Mouse (Mus musculus): ENCODE measurements around the gene Isl1. TPM values are rescaled to one million over a fixed set of nuclear protein-coding genes. Genes with fewer than 3 reads are reported as not detected.
A peak's percentile ranks its signal among the peaks of the same experiment; 100 is the strongest.

The Isl1 gene
- 54.9 and 62.9 TPM in 2 replicates for total RNA-seq (2014; rRNA removed)
- polyA plus RNA-seq (2015; fragmentation: Nextera tagmentation; extraction: Ambion mirVana), result 39.5 and 46.5 TPM in 2 replicates

DNA sequence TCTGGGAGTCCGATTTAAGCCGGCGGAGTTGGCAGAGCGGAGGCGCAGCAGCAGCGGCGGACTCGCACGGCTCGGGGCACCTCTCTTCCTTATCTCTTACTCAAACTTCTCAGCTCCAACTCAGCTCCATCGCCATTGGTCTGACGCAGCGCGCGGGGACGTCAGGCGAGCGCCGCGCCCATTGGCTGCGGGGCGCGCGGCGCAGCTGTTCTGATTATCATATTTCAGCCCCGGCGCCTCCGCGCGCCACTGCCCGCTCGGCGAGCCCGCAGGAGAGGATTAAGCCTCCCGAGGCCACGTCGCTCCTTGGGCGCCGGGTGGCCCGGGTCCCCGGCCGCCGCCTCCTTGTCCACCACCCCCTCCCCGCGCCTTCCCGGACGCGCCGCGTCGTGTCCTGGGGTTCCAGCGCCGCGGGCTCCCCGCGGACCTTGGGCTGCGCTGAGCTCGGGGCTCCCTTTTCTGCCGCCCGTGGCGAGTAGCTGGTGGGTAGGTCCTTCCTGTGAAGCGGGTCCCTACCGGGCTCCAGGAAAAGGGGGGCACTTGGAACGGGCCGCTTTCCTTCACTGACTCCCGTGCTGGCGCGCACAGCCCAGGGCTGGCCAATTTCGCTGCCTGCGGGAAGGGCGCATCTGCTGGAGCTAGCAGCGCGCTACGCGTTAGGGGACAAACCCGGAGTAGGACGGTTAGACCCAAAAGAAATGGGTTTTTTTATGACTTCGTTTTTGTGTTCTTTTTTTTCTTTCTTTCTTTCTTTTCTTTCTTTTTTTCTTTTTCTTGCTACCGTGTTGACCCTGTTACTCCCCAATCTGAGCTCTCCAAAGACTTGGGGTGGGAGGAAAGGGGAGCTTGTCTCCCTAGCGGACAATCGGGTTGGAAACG, at the start of gene Isl1:
TSS of gene Isl1 (minus strand) at position 106 of the 879 bp plus-strand sequence.
- H3K4me1 ChIP-seq (ENCODE audit: insufficient read depth), result no peaks in the 10 kb centered on the region
- H3K9ac ChIP-seq, result peak within 1 kb of the TSS; percentile 53
- no peak for TF ChIP-seq CTCF (IDR thresholded peaks at IDR 0.05; ENCODE audit: low read depth)
- peak within 1 kb of the TSS; percentile 47 for H3K4me3 ChIP-seq (ENCODE audit: low read depth, low read length)
- H3K27me3 ChIP-seq (ENCODE audit: insufficient read depth, low read length), result peaks cover 66% of the 10 kb centered on the region
- ATAC-seq (peak; percentile 94), DNase-seq (peak; percentile 88)
- H3K9me3 ChIP-seq (ENCODE audit: low read length), result no peaks in the 10 kb centered on the region
- peak within 1 kb of the TSS; percentile 81 for H3K4me2 ChIP-seq (ENCODE audit: low read depth)
- no peaks in the 10 kb centered on the region for H3K36me3 ChIP-seq (ENCODE audit: insufficient read depth)
- 3% methylated on average over 80 of the region's 82 CpGs for WGBS
- peak within 1 kb of the TSS; percentile 66; the same call in 1 of the 2 replicates for H3K27ac ChIP-seq (ENCODE audit: low read depth, low read length)

DNA sequence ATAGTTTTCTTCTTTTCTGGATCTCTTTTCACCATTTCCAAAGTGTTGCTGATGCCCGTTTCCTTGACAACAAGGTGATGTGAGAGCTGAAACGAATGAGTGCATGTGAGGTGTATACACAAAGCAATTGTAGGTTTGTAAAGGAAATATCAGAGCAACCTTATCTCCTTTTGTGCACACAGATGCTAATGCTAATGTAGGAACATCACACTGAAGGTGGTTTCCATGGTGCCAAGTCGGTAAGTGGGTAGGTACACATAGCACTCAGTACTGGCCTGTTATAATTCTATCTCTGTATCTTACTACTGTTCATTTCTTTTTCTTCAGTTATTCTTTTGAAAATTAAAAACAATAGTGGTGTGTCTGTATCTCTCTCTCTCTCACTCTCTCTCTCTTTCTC, 26.3 kb upstream of the Isl1 start:
- H3K9ac ChIP-seq, result no peak overlapping the region
- H3K36me3 ChIP-seq (ENCODE audit: insufficient read depth), result no peaks in the 10 kb centered on the region
- no peaks in the 10 kb centered on the region for H3K9me3 ChIP-seq (ENCODE audit: low read length)
- H3K4me1 ChIP-seq (ENCODE audit: insufficient read depth), result no peaks in the 10 kb centered on the region
- 64% methylated on average over 3 of the region's 3 CpGs for WGBS
- no peak overlapping the region for H3K4me3 ChIP-seq (ENCODE audit: low read depth, low read length)
- peak; percentile 83 for ATAC-seq
- no peaks in the 10 kb centered on the region for H3K27me3 ChIP-seq (ENCODE audit: insufficient read depth, low read length)
- H3K27ac ChIP-seq (ENCODE audit: low read depth, low read length), result no peak overlapping the region
- peak; percentile 7 for DNase-seq
- TF ChIP-seq CTCF (IDR thresholded peaks at IDR 0.05; ENCODE audit: low read depth), result no peak
- H3K4me2 ChIP-seq (ENCODE audit: low read depth), result no peak overlapping the region

DNA sequence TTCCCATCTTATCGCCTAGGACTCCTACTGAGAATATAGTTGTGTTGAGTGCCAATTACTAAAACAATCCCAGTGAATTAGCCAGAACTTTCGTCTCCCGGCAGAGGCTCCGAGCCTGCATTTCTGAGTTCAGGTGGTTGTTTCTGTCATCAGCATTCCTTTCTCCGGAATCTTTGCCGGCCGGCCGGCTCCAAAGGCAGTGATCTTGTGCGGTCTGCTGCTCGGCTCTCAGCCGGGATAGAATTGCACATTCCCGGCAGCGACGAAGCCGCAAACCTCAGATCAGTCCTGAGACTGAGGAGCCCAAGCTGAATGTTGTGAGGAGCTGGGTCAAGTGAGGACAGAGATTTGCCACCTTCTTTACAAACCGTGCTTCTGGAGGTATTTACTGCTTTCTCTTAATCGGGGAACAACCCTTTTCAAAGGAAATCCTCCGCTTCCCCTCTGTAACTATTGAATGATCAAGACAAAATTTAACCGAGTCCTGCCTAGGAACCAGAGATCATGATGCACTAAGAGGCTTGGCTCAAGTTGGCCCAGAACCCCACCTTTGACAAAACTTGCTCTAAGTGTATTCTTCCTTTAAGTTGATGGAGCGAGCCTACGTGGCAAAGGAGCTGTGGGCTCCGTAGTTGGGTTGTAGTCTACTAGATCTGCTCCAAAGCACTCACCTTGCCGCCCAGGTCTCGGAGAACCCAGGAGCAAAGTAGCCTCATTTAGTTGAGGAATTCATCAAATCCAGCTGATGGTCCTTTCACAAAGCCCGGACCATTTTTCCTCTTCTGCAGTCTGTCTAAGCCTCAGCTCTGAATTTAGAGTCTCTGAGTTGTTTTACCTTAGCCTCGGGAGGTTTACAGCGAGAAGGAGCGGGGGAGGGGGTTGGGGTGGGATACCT, 4.4 kb upstream of the Isl1 start:
- Histone ChIP-seq H3K27me3 (ENCODE audit: insufficient read depth, low read length) (peaks cover 50% of the 10 kb centered on the region), H3K27ac (ENCODE audit: low read depth, low read length) (no peak overlapping the region), H3K9ac (0 out of 2 replicates have a peak overlapping the region, but pooled peaks have one; percentile 23), H3K4me1 (ENCODE audit: insufficient read depth) (no peaks in the 10 kb centered on the region), H3K4me3 (ENCODE audit: low read depth, low read length) (0 out of 2 replicates have a peak overlapping the region, but pooled peaks have one; percentile 7), H3K4me2 (ENCODE audit: low read depth) (peak overlapping the region; percentile 28), H3K36me3 (ENCODE audit: insufficient read depth) (no peaks in the 10 kb centered on the region), H3K9me3 (ENCODE audit: low read length) (no peaks in the 10 kb centered on the region)
- no peak for ATAC-seq
- WGBS, result 2% methylated on average over 28 of the region's 28 CpGs
- DNase-seq, result peak; percentile 31
- no peak for TF ChIP-seq CTCF (IDR thresholded peaks at IDR 0.05; ENCODE audit: low read depth)

DNA sequence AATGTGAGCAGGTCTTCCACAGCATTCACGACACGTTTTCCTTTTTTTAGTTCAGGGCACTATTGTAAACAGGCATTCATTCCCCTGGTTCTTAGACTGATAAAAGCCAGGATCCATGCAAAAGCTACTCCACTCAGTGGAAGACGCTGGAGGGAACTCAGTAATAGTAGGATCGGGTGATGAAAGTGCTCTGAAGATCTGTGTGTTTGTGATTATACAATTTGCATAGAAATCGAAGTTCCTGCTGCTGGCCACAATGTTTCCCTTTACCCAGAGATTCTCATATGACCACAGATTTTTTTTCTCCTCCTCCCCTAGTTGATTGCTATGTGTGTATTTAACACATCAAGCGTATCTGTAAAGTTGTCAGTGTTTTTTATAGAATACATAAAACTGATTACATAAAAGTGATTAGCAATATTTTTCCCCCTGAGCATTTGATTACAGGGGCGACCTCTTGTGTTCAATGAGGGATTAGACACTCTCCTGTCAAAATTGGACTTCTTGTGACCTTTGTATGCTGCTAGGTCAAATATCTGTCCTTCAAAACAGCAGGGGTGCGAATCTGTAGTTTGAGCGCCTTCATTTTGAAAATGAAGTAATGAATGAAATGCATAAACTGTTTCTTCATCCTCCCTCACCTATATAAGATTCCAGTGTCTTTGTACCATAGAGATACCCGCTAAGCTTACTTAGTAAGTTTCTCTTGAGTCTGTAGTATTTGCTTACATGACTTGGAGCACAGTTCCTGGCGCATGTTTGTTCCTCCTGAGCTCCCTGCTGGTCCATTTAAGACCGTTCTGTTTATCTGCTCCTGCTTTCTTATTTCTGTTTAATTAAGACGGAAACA, 2.6 kb upstream of the Isl1 start:
- Histone ChIP-seq H3K4me3 (ENCODE audit: low read depth, low read length) (no peak overlapping the region), H3K36me3 (ENCODE audit: insufficient read depth) (no peaks in the 10 kb centered on the region), H3K4me2 (ENCODE audit: low read depth) (peak overlapping the region; percentile 0; the same call in 1 of the 2 replicates), H3K27ac (ENCODE audit: low read depth, low read length) (no peak overlapping the region), H3K9me3 (ENCODE audit: low read length) (no peaks in the 10 kb centered on the region), H3K27me3 (ENCODE audit: insufficient read depth, low read length) (peaks cover 58% of the 10 kb centered on the region), H3K4me1 (ENCODE audit: insufficient read depth) (no peaks in the 10 kb centered on the region), H3K9ac (no peak overlapping the region)
- DNase-seq, result peak; percentile 43
- no peak for ATAC-seq
- WGBS, result 6% methylated on average over 13 of the region's 13 CpGs
- peak; percentile 61 for TF ChIP-seq CTCF (IDR thresholded peaks at IDR 0.05; ENCODE audit: low read depth)

DNA sequence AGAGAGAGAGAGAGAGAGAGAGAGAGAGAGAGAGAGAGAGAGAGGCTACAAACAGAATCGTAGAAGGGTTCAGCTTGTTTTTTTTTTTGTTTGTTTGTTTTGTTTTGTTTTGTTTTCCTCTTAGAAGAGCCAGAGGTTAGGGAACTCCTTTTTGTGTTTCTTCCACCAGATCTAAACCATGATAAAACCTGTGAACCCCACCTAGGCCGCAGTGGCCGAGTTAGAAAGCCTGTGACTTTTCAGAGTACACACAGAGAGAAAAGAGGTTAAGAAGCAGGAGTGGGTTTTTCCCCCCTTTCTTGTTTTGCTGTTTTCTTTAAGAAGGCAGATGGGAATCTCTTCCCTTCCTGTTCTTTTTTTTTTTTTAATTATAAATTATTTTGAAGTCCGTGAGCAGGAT, 1.5 kb upstream of the Isl1 start:
- H3K9ac ChIP-seq, result no peak overlapping the region
- peak overlapping the region; percentile 1; the same call in 1 of the 2 replicates for H3K4me3 ChIP-seq (ENCODE audit: low read depth, low read length)
- ATAC-seq, result no peak
- DNase-seq, result no peak
- peak overlapping the region; percentile 81; the same call in 1 of the 2 replicates for H3K4me2 ChIP-seq (ENCODE audit: low read depth)
- no peaks in the 10 kb centered on the region for H3K9me3 ChIP-seq (ENCODE audit: low read length)
- no peaks in the 10 kb centered on the region for H3K4me1 ChIP-seq (ENCODE audit: insufficient read depth)
- no peaks in the 10 kb centered on the region for H3K36me3 ChIP-seq (ENCODE audit: insufficient read depth)
- H3K27me3 ChIP-seq (ENCODE audit: insufficient read depth, low read length), result peaks cover 68% of the 10 kb centered on the region
- 8% methylated on average over 4 of the region's 4 CpGs for WGBS
- TF ChIP-seq CTCF (IDR thresholded peaks at IDR 0.05; ENCODE audit: low read depth), result no peak
- no peak overlapping the region for H3K27ac ChIP-seq (ENCODE audit: low read depth, low read length)

DNA sequence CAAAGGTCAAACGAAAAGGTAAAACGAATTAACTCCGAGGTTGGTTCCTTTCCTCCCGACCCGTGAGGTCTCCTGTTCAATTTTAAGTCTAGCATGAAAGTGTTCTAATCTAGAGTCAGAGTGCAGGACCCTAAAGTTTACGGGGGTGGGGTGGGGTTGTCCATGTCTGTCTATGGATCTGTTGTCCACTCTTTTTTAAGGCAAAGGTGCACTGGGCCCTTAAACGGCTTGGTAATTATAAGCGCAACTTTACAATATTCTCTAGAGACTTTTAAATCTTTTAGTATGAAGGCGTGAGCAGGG, 925 bp upstream of the Isl1 start:
- Histone ChIP-seq H3K4me1 (ENCODE audit: insufficient read depth) (no peaks in the 10 kb centered on the region), H3K36me3 (ENCODE audit: insufficient read depth) (no peaks in the 10 kb centered on the region), H3K27ac (ENCODE audit: low read depth, low read length) (no peak overlapping the region), H3K27me3 (ENCODE audit: insufficient read depth, low read length) (peaks cover 68% of the 10 kb centered on the region), H3K9me3 (ENCODE audit: low read length) (no peaks in the 10 kb centered on the region), H3K9ac (peak overlapping the region; percentile 53; the same call in 1 of the 2 replicates), H3K4me2 (ENCODE audit: low read depth) (peak overlapping the region; percentile 81; the same call in 1 of the 2 replicates), H3K4me3 (ENCODE audit: low read depth, low read length) (peak overlapping the region; percentile 47)
- under 1% methylated on average over 9 of the region's 9 CpGs for WGBS
- DNase-seq (no peak), ATAC-seq (no peak)
- no peak for TF ChIP-seq CTCF (IDR thresholded peaks at IDR 0.05; ENCODE audit: low read depth)

All from forebrain, postnatal 0 days (tissue).